ENCODE assay signal across 16 mouse cellular contexts in genomic region chr19:48259223-48259622, GRCm38 (mm10). TPM values are rescaled to one million over a fixed set of nuclear protein-coding genes. Genes with fewer than 3 reads are reported as not detected.
DNase-seq lines count a peak whose midpoint lies in the region; ATAC-seq and TF ChIP-seq lines count a peak whose summit lies in the region.
"Had no signal": no experiment of that assay in that cellular context is flagged by ENCODE, and none has a peak within 500 bp of the region (broad histone marks: within the 10 kb centered on the region; RNA-seq: fewer than 3 reads in every experiment).

No protein-coding gene starts in this region.

- H3K4me2 ChIP-seq in limb, embryonic 14.5 days (replicated peaks; ENCODE audit: low read depth, low read length, severe bottlenecking) = no peak overlapping the region
- H3K4me2 ChIP-seq in hindbrain, embryonic 13.5 days = no peak overlapping the region
- H3K4me2 ChIP-seq: embryonic facial prominence, embryonic 15.5 days; heart, embryonic 13.5 days; stomach, embryonic 15.5 days had no signal

- TF ChIP-seq POLR2A in limb, embryonic 14.5 days (IDR thresholded peaks at IDR 0.05; ENCODE audit: borderline replicate concordance, extremely low read depth, insufficient read depth, insufficient read length) = no peak

- peak; percentile 29 to 68 for DNase-seq in frontal cortex, adult 2 months (ENCODE audit: extremely low spot score in 1 of 2, low spot score in 1 of 2)
- DNase-seq in frontal cortex, postnatal 25 days (ENCODE audit: low spot score in 2 of 2) = no peak
- peak; percentile 24 for DNase-seq in layer of hippocampus, adult 9-11 months
- DNase-seq in layer of hippocampus, postnatal 25 days (ENCODE audit: extremely low spot score in 1 of 2, low spot score in 1 of 2) = no peak
- peak; percentile 21 for DNase-seq in ZHBTc4 (ENCODE audit: low read depth, low spot score)
- peak; percentile 60 for DNase-seq in limb, embryonic 14.5 days (ENCODE audit: low spot score)
- DNase-seq: adrenal gland, postnatal 36 days; cerebellum, adult 18-20 months; forebrain, postnatal 0 days had no signal

- H3K36me3 ChIP-seq in limb, embryonic 14.5 days (ENCODE audit: control insufficient read depth, insufficient read depth, low read length) = no peaks in the 10 kb centered on the region
- H3K36me3 ChIP-seq in hindbrain, embryonic 13.5 days = no peaks in the 10 kb centered on the region
- H3K36me3 ChIP-seq: embryonic facial prominence, embryonic 15.5 days; heart, embryonic 13.5 days; stomach, embryonic 15.5 days had no signal

- no peaks in the 10 kb centered on the region for H3K27me3 ChIP-seq in limb, embryonic 14.5 days (ENCODE audit: control insufficient read depth, insufficient read depth, low read length)
- H3K27me3 ChIP-seq in hindbrain, embryonic 13.5 days = no peaks in the 10 kb centered on the region
- H3K27me3 ChIP-seq: embryonic facial prominence, embryonic 15.5 days; heart, embryonic 13.5 days; Patski; stomach, embryonic 15.5 days had no signal

- H3K9ac ChIP-seq in limb, embryonic 14.5 days (ENCODE audit: low read depth, low read length, severe bottlenecking) = no peak overlapping the region
- no peak overlapping the region for H3K9ac ChIP-seq in hindbrain, embryonic 13.5 days
- H3K9ac ChIP-seq: embryonic facial prominence, embryonic 15.5 days; forebrain, postnatal 0 days; heart, embryonic 13.5 days; liver, embryonic 14.5 days; stomach, embryonic 15.5 days had no signal

- no peak overlapping the region for H3K4me3 ChIP-seq in limb, embryonic 14.5 days (replicated peaks; ENCODE audit: low read length)
- no peak overlapping the region for H3K4me3 ChIP-seq in hindbrain, embryonic 13.5 days
- H3K4me3 ChIP-seq: embryonic facial prominence, embryonic 15.5 days; heart, embryonic 13.5 days; stomach, embryonic 15.5 days had no signal

- no peaks in the 10 kb centered on the region for H3K9me3 ChIP-seq in limb, embryonic 14.5 days (ENCODE audit: control insufficient read depth, low read length)
- H3K9me3 ChIP-seq in hindbrain, embryonic 13.5 days = no peaks in the 10 kb centered on the region
- H3K9me3 ChIP-seq: embryonic facial prominence, embryonic 15.5 days; heart, embryonic 13.5 days; stomach, embryonic 15.5 days had no signal

- no peak overlapping the region for H3K27ac ChIP-seq in limb, embryonic 14.5 days (replicated peaks; ENCODE audit: low read depth, low read length)
- no peak overlapping the region for H3K27ac ChIP-seq in hindbrain, embryonic 13.5 days
- H3K27ac ChIP-seq: embryonic facial prominence, embryonic 15.5 days; heart, embryonic 13.5 days; liver, embryonic 14.5 days; stomach, embryonic 15.5 days had no signal

- no peaks in the 10 kb centered on the region for H3K4me1 ChIP-seq in limb, embryonic 14.5 days (ENCODE audit: control insufficient read depth, insufficient read depth, low read length)
- peaks cover 8% of the 10 kb centered on the region; the same call in 1 of the 2 replicates for H3K4me1 ChIP-seq in hindbrain, embryonic 13.5 days (replicated peaks)
- H3K4me1 ChIP-seq: embryonic facial prominence, embryonic 15.5 days; heart, embryonic 13.5 days; stomach, embryonic 15.5 days had no signal

- no peak for ATAC-seq in limb, embryonic 14.5 days (ENCODE audit: low FRiP score, low read depth)
- ATAC-seq in inflammation-experienced regulatory T-cells, adult 6 months = no peak
- ATAC-seq in hindbrain, embryonic 13.5 days (ENCODE audit: low FRiP score) = no peak
- ATAC-seq: forebrain, postnatal 0 days; Patski had no signal

- WGBS in limb, embryonic 14.5 days = 72% methylated on average over 7 of the region's 7 CpGs
- 75% methylated on average over 7 of the region's 7 CpGs for WGBS in hindbrain, embryonic 13.5 days

RNA-seq across cellular contexts. Expression of gene Sorcs3, which starts 53.4 kb away (rescaled TPM):
- 14.3 and 17.7 TPM in 2 replicates for polyA plus RNA-seq in frontal cortex, adult 2 months (2012; rRNA removed)
- total RNA-seq in layer of hippocampus, postnatal 25 days (2021) = 10 to 100 TPM; 32.5 to 35.2 TPM
- polyA plus RNA-seq in limb, embryonic 14.5 days (2012; rRNA removed) = 3.1 and 3.3 TPM in 2 replicates
- polyA plus RNA-seq in limb, embryonic 14.5 days (2014; fragmentation: Nextera tagmentation; extraction: Ambion mirVana) = 3.0 and 3.8 TPM in 2 replicates
- under 1 TPM in 1 of 3 experiments, not detected in 2; 0.16 TPM for polyA plus RNA-seq in inflammation-experienced regulatory T-cells, adult 6 months (2017; shearing (Covaris generic))
- polyA plus RNA-seq in hindbrain, embryonic 13.5 days (2015; fragmentation: Nextera tagmentation; extraction: Ambion mirVana) = 10.9 and 12.9 TPM in 2 replicates
- total RNA-seq: adrenal gland, postnatal 36 days had no signal

Comparison
In these comparisons a context has a peak if more than half of its experiments do, and no peak if none do; other contexts are left out.
1. DNase-seq: peak in frontal cortex, adult 2 months (2 of 2), layer of hippocampus, adult 9-11 months (single experiment), ZHBTc4 (single experiment) and limb, embryonic 14.5 days (single experiment); none in frontal cortex, postnatal 25 days (0 of 2) and layer of hippocampus, postnatal 25 days (0 of 2).